Mouse (Mus musculus) heart, embryonic 16.5 days (tissue): Measurements from ENCODE around the gene Cdk6. TPM values are rescaled to one million over a fixed set of nuclear protein-coding genes. Genes with fewer than 3 reads are reported as not detected.
A peak's percentile ranks its signal among the peaks of the same experiment; 100 is the strongest.

Source experiments
- ATAC-seq: fragments of 200-750 bp; cut with Nextera tagmentation; replicated peaks from 2 replicates; pipeline ENCODE4 v1.8.0; 2017; ENCODE audit warnings: moderate number of reproducible peaks; ENCODE audit not compliant: insufficient read depth, low FRiP score; ENCODE audit errors: extremely low read depth
- H3K27ac ChIP-seq: fragments of 300-500 bp; sonication (generic); 2 replicates; pipeline ENCODE4 v1.5.1; 2014; ENCODE audit warnings: mild to moderate bottlenecking, low read length, control low read depth, moderate library complexity
- H3K27me3 ChIP-seq: fragments of 300-500 bp; sonication (generic); 2 replicates; pipeline ENCODE4 v1.6.1; 2014; ENCODE audit warnings: low read length, mixed read lengths; ENCODE audit not compliant: control insufficient read depth, insufficient read depth
- H3K36me3 ChIP-seq: fragments of 300-500 bp; sonication (generic); 2 replicates; pipeline ENCODE4 v1.6.1; 2014; ENCODE audit not compliant: control insufficient read depth, insufficient read depth
- H3K4me1 ChIP-seq: fragments of 300-500 bp; sonication (generic); 2 replicates; pipeline ENCODE4 v1.6.1; 2014; ENCODE audit warnings: low read length, mixed read lengths; ENCODE audit not compliant: control insufficient read depth, insufficient read depth
- H3K4me2 ChIP-seq: fragments of 300-500 bp; sonication (generic); 2 replicates; pipeline ENCODE4 v1.6.1; 2014; ENCODE audit warnings: low read depth, mild to moderate bottlenecking, control low read depth, low read length
- H3K4me3 ChIP-seq: fragments of 300-500 bp; sonication (generic); 2 replicates; pipeline ENCODE4 v1.5.1; 2014; ENCODE audit warnings: mild to moderate bottlenecking, control low read depth, low read length
- H3K9ac ChIP-seq: fragments of 300-500 bp; sonication (generic); 2 replicates; pipeline ENCODE4 v1.6.1; 2014; ENCODE audit warnings: low read length, control low read depth
- H3K9me3 ChIP-seq: fragments of 300-500 bp; sonication (generic); replicated peaks from 2 replicates; pipeline ENCODE4 v1.6.1; 2016; ENCODE audit warnings: low read length; ENCODE audit not compliant: control insufficient read depth
- WGBS: fragments of 180-500 bp; shearing (Covaris S2); extraction: QIAGEN DNeasy Blood & Tissue Kit; methylation state at CpG from one replicate; pipeline ENCODE4 v1.1.7; 2014; 5-methylcytosine and 5-hydroxymethylcytosine counted together
- polyA plus RNA-seq: library from polyadenylated mRNA; unstranded; fragments of >200 nt; fragmentation: Nextera tagmentation; extraction: Ambion mirVana; gene quantifications from 2 replicates; pipeline ENCODE4 v1.2.1, GENCODE M21; 2015

Gene Cdk6
- polyA plus RNA-seq, 1 experiment from 2014 or later = 37.7 TPM

DNA sequence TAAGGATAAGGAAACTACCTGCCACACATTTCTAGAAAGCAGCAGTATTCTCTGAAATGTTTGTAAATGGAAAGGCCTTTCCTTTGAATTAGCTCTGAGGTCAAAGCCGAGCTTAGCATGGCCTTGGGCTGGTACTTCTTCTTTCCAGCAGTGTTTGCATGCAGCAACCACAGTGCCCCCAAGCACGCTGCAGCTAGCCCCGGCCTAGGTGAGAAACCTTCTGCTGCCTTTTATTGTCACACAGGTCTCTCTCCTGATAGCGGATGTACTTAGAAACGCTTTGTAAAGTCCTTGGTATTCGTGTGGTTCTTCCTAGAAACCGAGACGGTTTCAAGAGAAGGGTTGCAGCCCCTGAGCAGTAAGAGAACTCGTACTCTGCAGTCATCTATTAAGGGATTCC is 119.6 kb downstream of the Cdk6 start:
- ATAC-seq = peak; percentile 49; the same call in 1 of the 2 replicates
- H3K27ac ChIP-seq = no peak overlapping the region
- no peaks in the 10 kb centered on the region for H3K9me3 ChIP-seq
- no peak overlapping the region for H3K4me2 ChIP-seq
- H3K9ac ChIP-seq = no peak overlapping the region
- H3K4me3 ChIP-seq = no peak overlapping the region
- WGBS = 68% methylated on average over 9 of the region's 9 CpGs
- H3K36me3 ChIP-seq = no peaks in the 10 kb centered on the region
- no peaks in the 10 kb centered on the region for H3K27me3 ChIP-seq
- H3K4me1 ChIP-seq = peaks cover 21% of the 10 kb centered on the region

DNA sequence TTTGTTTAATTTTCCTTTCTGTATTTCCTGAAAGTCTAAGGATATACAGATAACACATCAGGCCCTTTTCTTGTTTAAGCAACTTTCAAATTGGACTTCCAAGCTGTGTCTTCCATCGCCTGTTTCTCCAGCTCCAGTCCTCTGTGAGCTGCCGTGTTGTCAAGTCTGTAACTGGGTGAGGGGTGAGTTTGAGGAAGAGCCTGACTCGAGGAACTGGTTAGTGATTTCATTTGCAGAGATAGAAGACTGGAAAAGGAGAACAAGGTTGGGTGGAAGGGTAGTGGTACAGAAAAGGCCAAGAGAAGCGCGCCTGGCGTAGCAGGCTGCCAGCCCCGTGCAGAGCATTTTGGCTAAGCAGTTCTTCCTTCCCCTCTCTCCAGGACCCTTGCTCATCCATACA is 120.1 kb downstream of the Cdk6 start:
- no peak overlapping the region for H3K4me3 ChIP-seq
- no peaks in the 10 kb centered on the region for H3K9me3 ChIP-seq
- H3K4me1 ChIP-seq = peaks cover 25% of the 10 kb centered on the region
- H3K4me2 ChIP-seq = no peak overlapping the region
- H3K27ac ChIP-seq = no peak overlapping the region; the same call in 1 of the 2 replicates
- ATAC-seq = no peak
- no peaks in the 10 kb centered on the region for H3K27me3 ChIP-seq
- 73% methylated on average over 7 of the region's 7 CpGs for WGBS
- no peak overlapping the region for H3K9ac ChIP-seq
- no peaks in the 10 kb centered on the region for H3K36me3 ChIP-seq

DNA sequence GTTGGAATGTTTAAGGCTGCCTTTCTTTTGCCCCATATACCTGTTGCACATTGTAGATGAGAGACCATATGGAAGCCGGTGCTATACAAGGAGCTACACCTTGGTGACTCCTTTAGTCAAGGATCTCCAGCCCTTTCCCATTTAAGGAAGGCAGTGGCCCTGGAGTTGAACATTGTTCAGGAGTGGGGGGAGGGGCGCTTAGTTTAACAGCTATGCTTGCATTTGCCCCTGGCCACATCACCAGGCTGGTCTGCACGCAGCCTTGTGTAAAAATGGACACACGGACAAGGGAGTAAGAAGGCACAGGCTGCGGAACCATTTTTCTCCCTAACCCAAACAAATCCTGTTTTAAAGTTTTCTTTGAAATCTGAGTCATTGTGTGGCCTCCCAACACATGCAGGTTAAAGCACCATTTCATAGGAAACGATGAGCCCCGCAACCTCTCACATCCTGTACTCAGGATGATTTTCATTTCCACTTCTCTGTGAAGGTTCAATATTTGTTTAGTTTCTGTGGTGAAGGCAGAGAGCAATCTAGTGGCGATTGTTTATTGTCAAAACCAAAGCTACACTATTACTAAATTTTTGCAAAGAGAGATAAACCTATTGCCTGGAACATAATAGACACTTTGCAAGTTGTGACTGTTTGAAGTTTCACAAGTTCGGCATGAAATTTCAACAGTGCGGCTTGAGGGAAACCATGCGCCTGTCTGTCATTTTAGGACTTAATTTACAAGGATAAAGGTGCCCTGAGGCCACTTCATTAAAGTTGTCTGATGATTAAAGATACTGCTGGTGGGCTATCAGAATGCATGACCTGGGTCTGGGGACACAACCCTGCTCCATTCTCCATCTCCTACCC is 121.8 kb downstream of the Cdk6 start:
- whole genome bisulfite sequencing = 62% methylated on average over 11 of the region's 11 CpGs

GRCm38 (mm10) chr5:3463758-3464157 is 122.5 kb downstream of the Cdk6 start:
- no peaks in the 10 kb centered on the region for H3K9me3 ChIP-seq
- no peak for ATAC-seq
- WGBS = 82% methylated on average over 3 of the region's 3 CpGs
- H3K36me3 ChIP-seq = 0 out of 2 replicates have a peak, but pooled peaks cover 4% of the 10 kb centered on the region
- H3K4me3 ChIP-seq = no peak overlapping the region
- H3K27me3 ChIP-seq = no peaks in the 10 kb centered on the region
- no peak overlapping the region for H3K4me2 ChIP-seq
- peaks cover 25% of the 10 kb centered on the region for H3K4me1 ChIP-seq
- no peak overlapping the region for H3K9ac ChIP-seq
- no peak overlapping the region for H3K27ac ChIP-seq

More for the DNA sequence above, 121.8 kb downstream of the Cdk6 start:
- H3K27ac ChIP-seq = no peak overlapping the region
- no peaks in the 10 kb centered on the region for H3K27me3 ChIP-seq
- H3K4me3 ChIP-seq = no peak overlapping the region
- no peak overlapping the region for H3K4me2 ChIP-seq
- H3K4me1 ChIP-seq = peaks cover 25% of the 10 kb centered on the region
- ATAC-seq = no peak
- 0 out of 2 replicates have a peak, but pooled peaks cover 4% of the 10 kb centered on the region for H3K36me3 ChIP-seq
- H3K9me3 ChIP-seq = no peaks in the 10 kb centered on the region
- H3K9ac ChIP-seq = no peak overlapping the region

DNA sequence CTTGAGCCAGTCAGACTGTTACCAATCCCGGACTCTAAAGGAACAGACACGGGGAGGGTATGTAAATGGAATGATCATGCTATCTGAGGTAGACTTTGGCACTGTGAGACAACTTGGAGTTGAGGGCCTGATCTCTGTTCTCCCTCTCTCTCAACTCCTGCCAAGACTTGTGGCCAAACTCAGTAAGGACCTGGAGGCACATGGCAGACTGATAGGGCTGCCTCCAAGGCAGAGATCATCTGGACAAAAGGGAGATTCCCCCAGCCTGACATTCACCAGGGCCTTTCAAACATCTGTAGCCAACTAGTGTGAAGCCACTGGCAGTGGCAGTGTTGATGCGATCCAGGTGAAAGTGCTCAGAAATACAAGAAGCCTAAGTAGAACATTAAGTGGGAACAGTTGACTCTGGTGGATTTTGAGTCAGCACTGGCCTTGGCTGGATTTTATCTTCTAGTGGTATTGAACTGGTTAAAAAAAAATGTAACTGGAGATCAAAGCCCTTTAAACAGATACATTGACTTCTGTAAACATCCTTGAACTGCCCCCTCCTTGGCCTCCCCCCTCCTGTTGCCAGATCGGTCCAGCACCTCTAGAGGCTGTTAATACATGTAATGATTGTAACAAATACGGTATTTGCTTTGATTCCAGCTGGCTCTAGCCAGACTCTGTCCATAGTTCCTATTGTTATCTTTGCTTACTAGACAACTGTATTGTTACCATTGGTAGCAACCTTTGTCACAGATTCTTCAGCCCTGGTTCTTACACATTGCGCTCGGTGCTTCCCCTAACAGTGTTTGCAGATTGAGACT is 125.0 kb downstream of the Cdk6 start:
- 54% methylated on average over 7 of the region's 7 CpGs for WGBS
- ATAC-seq = no peak

GRCm38 (mm10) chr5:3470866-3471265 is 129.6 kb downstream of the Cdk6 start:
- no peak overlapping the region for H3K4me2 ChIP-seq
- H3K9ac ChIP-seq = no peak overlapping the region
- H3K4me3 ChIP-seq = no peak overlapping the region
- 87% methylated on average over 10 of the region's 10 CpGs for WGBS
- no peak for ATAC-seq
- H3K27ac ChIP-seq = no peak overlapping the region
- 0 out of 2 replicates have a peak, but pooled peaks cover 4% of the 10 kb centered on the region for H3K36me3 ChIP-seq
- H3K9me3 ChIP-seq = no peaks in the 10 kb centered on the region
- H3K27me3 ChIP-seq = no peaks in the 10 kb centered on the region
- peaks cover 5% of the 10 kb centered on the region for H3K4me1 ChIP-seq

More for the DNA sequence above, 125.0 kb downstream of the Cdk6 start:
- Histone ChIP-seq H3K27ac (no peak overlapping the region), H3K36me3 (0 out of 2 replicates have a peak, but pooled peaks cover 4% of the 10 kb centered on the region), H3K9ac (no peak overlapping the region), H3K9me3 (no peaks in the 10 kb centered on the region), H3K27me3 (no peaks in the 10 kb centered on the region), H3K4me1 (peaks cover 22% of the 10 kb centered on the region), H3K4me2 (no peak overlapping the region), H3K4me3 (no peak overlapping the region)

DNA sequence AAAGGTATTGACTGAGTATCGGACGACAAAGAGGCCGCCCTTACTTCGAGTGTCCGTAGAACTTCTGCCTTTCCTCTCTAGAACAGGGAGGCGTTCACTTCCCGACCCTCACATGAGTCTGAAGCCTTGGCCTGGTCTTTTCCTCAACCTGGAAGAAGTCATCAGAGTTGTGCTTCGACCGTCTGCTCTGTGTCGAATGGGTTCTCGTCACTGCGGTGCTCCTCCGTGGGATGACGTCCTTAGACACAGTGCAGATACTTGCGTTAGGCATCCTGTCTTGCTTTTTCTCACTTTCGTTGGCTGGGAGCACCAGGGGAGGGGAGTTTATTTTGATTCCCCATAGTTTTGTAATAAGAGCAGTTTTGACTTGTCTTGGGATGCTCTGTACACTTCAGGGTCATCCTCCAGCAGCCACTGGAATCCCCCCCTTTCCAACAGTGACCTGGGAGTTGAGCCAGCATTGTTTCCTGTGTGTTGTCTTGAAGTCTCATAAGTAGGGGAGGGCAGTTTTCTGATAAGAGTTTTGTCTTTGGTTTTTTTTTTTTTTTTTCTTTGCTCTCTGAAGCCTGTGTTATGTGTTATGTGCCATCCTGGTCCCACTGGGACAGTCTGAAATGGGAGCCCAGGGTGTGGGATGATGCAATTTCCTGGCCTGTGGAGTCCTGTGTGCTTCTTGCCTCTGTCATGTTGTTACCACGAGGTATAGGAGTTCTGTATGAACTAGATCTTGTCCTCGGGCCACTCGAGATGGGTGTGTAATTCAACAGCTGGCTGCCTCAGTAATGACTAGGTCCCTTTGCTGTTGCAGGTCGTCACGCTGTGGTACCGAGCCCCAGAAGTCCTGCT is 131.2 kb downstream of the Cdk6 start:
- no peak; the same call in 1 of the 2 replicates for ATAC-seq
- Histone ChIP-seq H3K4me2 (no peak overlapping the region), H3K9ac (no peak overlapping the region), H3K27me3 (no peaks in the 10 kb centered on the region), H3K4me1 (no peaks in the 10 kb centered on the region), H3K4me3 (no peak overlapping the region), H3K36me3 (0 out of 2 replicates have a peak, but pooled peaks cover 4% of the 10 kb centered on the region), H3K27ac (no peak overlapping the region), H3K9me3 (no peaks in the 10 kb centered on the region)
- WGBS = 76% methylated on average over 22 of the region's 22 CpGs

GRCm38 (mm10) chr5:3477711-3478110 is 136.4 kb downstream of the Cdk6 start:
- Histone ChIP-seq H3K9me3 (no peaks in the 10 kb centered on the region), H3K4me3 (no peak overlapping the region), H3K36me3 (no peaks in the 10 kb centered on the region), H3K4me1 (no peaks in the 10 kb centered on the region), H3K27me3 (no peaks in the 10 kb centered on the region), H3K27ac (no peak overlapping the region), H3K4me2 (no peak overlapping the region), H3K9ac (no peak overlapping the region)
- ATAC-seq = no peak
- 63% methylated on average over 3 of the region's 3 CpGs for WGBS
